27 mouse cellular contexts compared by ENCODE assay signal in the genomic region with DNA sequence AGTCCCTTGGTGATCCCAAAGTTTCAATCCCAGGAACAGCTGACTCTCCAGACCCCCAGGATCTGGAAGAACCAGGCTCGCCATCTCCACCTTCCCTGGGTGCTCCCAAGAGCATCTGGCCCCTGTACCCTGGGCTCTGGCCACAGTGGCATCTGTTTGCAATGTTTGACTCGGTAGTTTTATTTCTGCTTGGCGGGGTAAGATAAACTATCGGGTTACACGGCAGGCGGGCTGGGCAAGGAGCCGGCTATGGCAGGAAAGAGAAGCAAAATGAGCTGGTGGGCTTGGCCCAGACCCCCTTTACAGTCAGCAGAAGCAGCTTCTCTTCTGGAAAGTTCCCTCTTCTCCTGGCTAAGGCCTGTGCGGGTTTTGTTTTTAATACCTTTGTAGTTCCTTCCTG. TPM values are rescaled to one million over a fixed set of nuclear protein-coding genes. Genes with fewer than 3 reads are reported as not detected.
A peak's percentile ranks its signal among the peaks of the same experiment; 100 is the strongest.
DNase-seq lines count a peak whose midpoint lies in the region; ATAC-seq lines count a peak whose summit lies in the region.
"Had no signal": no experiment of that assay in that cellular context is flagged by ENCODE, and none has a peak within 500 bp of the region (broad histone marks: within the 10 kb centered on the region; RNA-seq: fewer than 3 reads in every experiment).

No protein-coding gene starts in this region.

- peak; percentile 82 for ATAC-seq in embryonic facial prominence, embryonic 14.5 days (ENCODE audit: low read depth)
- ATAC-seq in limb, embryonic 13.5 days (ENCODE audit: low FRiP score, low read depth): peak; percentile 19; the same call in 1 of the 2 replicates
- ATAC-seq: forebrain, embryonic 13.5 days; hindbrain, embryonic 16.5 days; intestine, embryonic 16.5 days; liver, postnatal 0 days; Patski had no signal

- H3K9me3 ChIP-seq in embryonic facial prominence, embryonic 10.5 days: no peaks in the 10 kb centered on the region
- H3K9me3 ChIP-seq in embryonic facial prominence, embryonic 14.5 days (ENCODE audit: control insufficient read depth, low read length): no peaks in the 10 kb centered on the region
- H3K9me3 ChIP-seq in limb, embryonic 13.5 days: no peaks in the 10 kb centered on the region
- H3K9me3 ChIP-seq: forebrain, embryonic 13.5 days; heart, embryonic 10.5 days had no signal

- H3K4me2 ChIP-seq in embryonic facial prominence, embryonic 14.5 days (ENCODE audit: low read depth, low read length): no peak overlapping the region
- no peak overlapping the region; the same call in 1 of the 2 replicates for H3K4me2 ChIP-seq in limb, embryonic 13.5 days (replicated peaks)
- H3K4me2 ChIP-seq: forebrain, embryonic 13.5 days; liver, embryonic 11.5 days had no signal

- H3K9ac ChIP-seq in embryonic facial prominence, embryonic 14.5 days (ENCODE audit: low read depth, low read length): no peak overlapping the region
- no peak overlapping the region for H3K9ac ChIP-seq in limb, embryonic 13.5 days
- H3K9ac ChIP-seq: forebrain, embryonic 13.5 days; liver, postnatal 0 days had no signal

- peak overlapping the region; percentile 71 for H3K27ac ChIP-seq in embryonic facial prominence, embryonic 10.5 days (replicated peaks)
- peak overlapping the region; percentile 56 for H3K27ac ChIP-seq in embryonic facial prominence, embryonic 14.5 days (replicated peaks; ENCODE audit: low read depth, low read length)
- peak overlapping the region; percentile 61; the same call in 1 of the 2 replicates for H3K27ac ChIP-seq in limb, embryonic 13.5 days
- H3K27ac ChIP-seq: forebrain, embryonic 13.5 days; heart, embryonic 10.5 days; layer of hippocampus, adult 2 months had no signal

- H3K27me3 ChIP-seq in embryonic facial prominence, embryonic 10.5 days (replicated peaks; ENCODE audit: low read depth, poor library complexity, severe bottlenecking): peaks cover 64% of the 10 kb centered on the region
- no peaks in the 10 kb centered on the region; the same call in 1 of the 2 replicates for H3K27me3 ChIP-seq in embryonic facial prominence, embryonic 14.5 days (replicated peaks; ENCODE audit: control insufficient read depth, insufficient read depth, low read length)
- peaks cover 83% of the 10 kb centered on the region for H3K27me3 ChIP-seq in limb, embryonic 13.5 days
- H3K27me3 ChIP-seq: CH12.LX, Patski had no signal

- no peaks in the 10 kb centered on the region for H3K36me3 ChIP-seq in embryonic facial prominence, embryonic 10.5 days (replicated peaks)
- no peaks in the 10 kb centered on the region for H3K36me3 ChIP-seq in embryonic facial prominence, embryonic 14.5 days (ENCODE audit: control insufficient read depth, insufficient read depth, low read length)
- no peaks in the 10 kb centered on the region for H3K36me3 ChIP-seq in limb, embryonic 13.5 days
- H3K36me3 ChIP-seq: G1E; heart, embryonic 10.5 days had no signal

- DNase-seq in embryo, embryonic 11 days: peak; percentile 59
- no peak for DNase-seq in embryo, embryonic 10.5 days (ENCODE audit: low spot score)
- peak; percentile 66 for DNase-seq in embryonic facial prominence, embryonic 10.5 days (ENCODE audit: low spot score)
- peak; percentile 75 for DNase-seq in embryonic facial prominence, embryonic 14.5 days (ENCODE audit: low spot score)
- DNase-seq in adrenal gland, postnatal 4 days (ENCODE audit: low spot score in 2 of 2): no peak
- DNase-seq in testis, postnatal 10 days (ENCODE audit: low spot score): no peak
- DNase-seq: cerebellum, adult 8-10 months; kidney, postnatal 25 days; liver, postnatal 0 days; lung, postnatal 14 days; midbrain, embryonic 14.5 days; right cerebral cortex, postnatal 14 days; spleen, adult 18-20 months; thymus, postnatal 14 days had no signal

- peaks cover 56% of the 10 kb centered on the region for H3K4me1 ChIP-seq in embryonic facial prominence, embryonic 10.5 days
- H3K4me1 ChIP-seq in embryonic facial prominence, embryonic 14.5 days (ENCODE audit: control insufficient read depth, insufficient read depth, low read length): peaks cover 17% of the 10 kb centered on the region
- H3K4me1 ChIP-seq in limb, embryonic 13.5 days: peaks cover 23% of the 10 kb centered on the region
- H3K4me1 ChIP-seq: forebrain, embryonic 13.5 days had no signal

- WGBS in embryonic facial prominence, embryonic 10.5 days: 23% methylated on average over 8 of the region's 8 CpGs
- WGBS in embryonic facial prominence, embryonic 14.5 days: 9% methylated on average over 8 of the region's 8 CpGs
- 9% methylated on average over 8 of the region's 8 CpGs for WGBS in limb, embryonic 13.5 days

- no peak overlapping the region for H3K4me3 ChIP-seq in embryonic facial prominence, embryonic 10.5 days
- no peak overlapping the region for H3K4me3 ChIP-seq in embryonic facial prominence, embryonic 14.5 days (ENCODE audit: low read depth, low read length)
- H3K4me3 ChIP-seq in limb, embryonic 13.5 days: no peak overlapping the region
- H3K4me3 ChIP-seq: forebrain, embryonic 13.5 days; heart, embryonic 10.5 days; layer of hippocampus, adult 2 months had no signal

RNA-seq across cellular contexts. Expression of gene Tbx3, which starts 50.6 kb away (rescaled TPM):
- polyA plus RNA-seq in embryonic facial prominence, embryonic 10.5 days (2016; fragmentation: Nextera tagmentation; extraction: Ambion mirVana): 58.3 and 64.8 TPM in 2 replicates
- polyA plus RNA-seq in embryonic facial prominence, embryonic 14.5 days (2014; fragmentation: Nextera tagmentation; extraction: Ambion mirVana): 22.6 and 31.5 TPM in 2 replicates
- 29.9 and 43.9 TPM in 2 replicates for polyA plus RNA-seq in limb, embryonic 13.5 days (2015; fragmentation: Nextera tagmentation; extraction: Ambion mirVana)
- 100 to 1,000 TPM; 179 to 231 TPM for total RNA-seq in adrenal gland, postnatal 4 days (2021)
- total RNA-seq: CH12.LX; granulocyte monocyte progenitor cell, adult 5-6 weeks; hematopoietic stem cell, adult 5-6 weeks; megakaryocyte progenitor cell, adult 5-6 weeks had no signal
- polyA plus RNA-seq: G1E, Patski had no signal

Comparison
In these comparisons a context has a peak if more than half of its experiments do, and no peak if none do; other contexts are left out.
1. DNase-seq: peak in embryo, embryonic 11 days (single experiment), embryonic facial prominence, embryonic 10.5 days (single experiment) and embryonic facial prominence, embryonic 14.5 days (single experiment); none in embryo, embryonic 10.5 days (single experiment), adrenal gland, postnatal 4 days (0 of 2) and testis, postnatal 10 days (single experiment).
2. Peak in every context shown above with its lines, with median percentiles within 50 percentile points of each other: H3K27ac ChIP-seq.